Mouse (Mus musculus): ENCODE measurements around the gene Spata17.
"Not testable (repeated sequence)": the region's sequence is repeated elsewhere in the genome, so short reads cannot be mapped to it uniquely, and the experiment has no call there.

Spata17 gene

DNA sequence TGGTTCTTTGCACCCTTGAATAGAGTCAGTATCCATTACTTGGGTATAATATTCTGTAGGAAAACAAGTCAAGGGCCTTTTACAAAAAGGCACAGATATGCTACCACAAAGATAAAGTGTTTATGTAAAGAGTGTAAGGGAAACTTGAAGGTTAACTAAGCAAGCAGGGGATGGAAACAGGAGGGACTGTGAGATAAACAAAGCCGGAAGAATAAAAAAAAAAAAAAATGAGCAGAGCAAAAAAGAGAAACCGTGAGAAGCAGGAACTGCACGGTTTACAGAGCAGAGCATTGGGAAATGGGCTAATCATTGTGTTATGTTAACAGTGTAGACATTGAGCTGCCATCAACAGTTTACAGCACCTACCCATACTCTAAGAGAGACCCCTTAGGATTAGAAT, 44.9 kb downstream of the Spata17 start:
- no peak for DNase-seq

DNA sequence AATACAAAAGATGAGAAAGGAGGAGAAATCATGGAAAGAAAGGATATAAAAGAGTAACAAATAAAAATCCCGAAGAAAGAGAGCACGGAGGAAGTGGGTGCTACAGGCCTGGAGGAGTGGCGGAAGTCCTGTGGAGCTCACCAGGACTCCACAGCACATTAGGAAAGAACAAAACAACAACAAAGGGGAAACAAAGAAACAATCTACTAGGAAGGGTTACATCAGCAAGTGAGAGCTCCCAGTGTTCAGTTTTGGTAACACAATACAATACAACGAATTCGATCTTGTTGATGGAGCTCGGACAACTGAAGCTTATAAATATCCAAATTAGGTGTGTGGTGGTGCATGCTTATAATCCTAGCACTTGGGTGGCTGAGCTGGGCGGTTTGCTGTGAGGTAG, 45.6 kb downstream of the Spata17 start:
- DNase-seq = no peak

DNA sequence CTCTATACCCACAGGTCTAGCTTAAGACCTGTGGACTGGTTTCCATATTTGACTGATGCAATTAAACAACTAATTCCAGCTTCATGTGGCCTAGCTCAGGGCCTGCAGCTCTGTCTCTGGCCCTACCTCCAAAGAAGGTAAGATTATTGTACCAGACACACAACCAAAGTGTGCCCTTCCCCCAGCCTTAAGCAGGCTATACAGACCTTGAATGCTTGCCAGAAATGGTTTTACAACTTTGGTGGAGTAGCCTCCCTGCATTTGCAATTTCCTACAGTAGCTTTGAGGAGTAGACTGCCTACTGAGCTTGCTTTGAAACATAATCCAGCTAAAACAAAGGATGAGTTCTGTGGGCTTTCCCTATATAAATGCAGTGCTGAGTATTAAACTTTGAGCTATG, 51.7 kb downstream of the Spata17 start:
- DNase-seq = no peak

DNA sequence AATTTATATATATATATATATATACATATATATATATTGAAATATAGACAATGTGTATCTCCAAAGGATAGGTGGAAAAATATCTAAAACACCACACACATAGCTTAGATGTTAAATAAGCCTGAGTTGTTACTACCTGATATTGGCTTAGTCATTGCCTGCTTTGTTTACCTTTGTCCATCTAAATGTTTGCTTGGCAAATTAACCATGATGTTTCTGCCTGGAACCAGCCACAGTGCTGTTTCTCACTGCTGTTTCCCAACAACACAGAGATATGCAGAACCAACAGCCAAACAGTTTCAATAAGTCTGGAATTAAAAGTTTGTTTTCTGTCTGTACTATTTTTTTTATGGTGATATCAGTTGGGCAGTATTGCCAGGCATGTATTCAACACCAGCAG, 59.6 kb downstream of the Spata17 start:
- DNase-seq = no peak

DNA sequence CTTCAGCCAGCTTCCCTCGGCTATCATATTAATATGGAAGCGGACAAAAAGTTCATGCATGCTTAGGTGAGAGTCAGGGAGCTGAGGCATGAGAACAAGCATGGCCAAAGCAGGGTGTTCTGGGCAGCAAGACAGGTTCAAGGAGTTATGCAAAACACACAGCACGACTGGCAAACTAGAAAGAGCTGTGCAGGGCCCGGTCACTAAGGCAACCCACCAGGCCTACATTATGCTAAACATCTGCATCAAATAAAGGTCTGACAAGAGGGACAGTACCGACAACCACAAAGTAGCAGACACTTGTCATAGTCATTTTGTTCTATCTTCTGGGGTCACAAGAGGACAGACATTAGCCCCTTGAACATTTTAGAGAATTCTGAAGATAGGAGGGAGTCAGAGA, 61.6 kb downstream of the Spata17 start:
- no peak for DNase-seq

DNA sequence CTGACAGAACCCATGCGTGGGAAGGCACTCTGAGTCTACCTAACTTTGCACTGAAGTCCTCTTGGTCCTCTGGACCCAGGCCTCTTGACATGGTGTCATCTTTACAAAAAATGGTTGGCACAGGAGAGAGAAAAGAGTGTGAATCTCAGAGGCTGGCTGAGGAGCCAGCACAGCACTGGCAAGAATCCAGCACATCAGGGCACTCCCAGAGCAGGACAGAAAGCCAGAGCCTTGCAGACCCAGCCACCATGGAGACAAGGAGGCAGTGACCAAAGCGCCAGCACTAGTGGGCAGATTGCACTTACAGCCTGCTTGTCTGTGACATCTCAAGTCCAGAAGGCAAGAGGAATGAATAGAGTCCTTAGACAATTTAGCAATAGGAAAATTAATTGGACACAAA, 62.7 kb downstream of the Spata17 start:
- DNase-seq = no peak

DNA sequence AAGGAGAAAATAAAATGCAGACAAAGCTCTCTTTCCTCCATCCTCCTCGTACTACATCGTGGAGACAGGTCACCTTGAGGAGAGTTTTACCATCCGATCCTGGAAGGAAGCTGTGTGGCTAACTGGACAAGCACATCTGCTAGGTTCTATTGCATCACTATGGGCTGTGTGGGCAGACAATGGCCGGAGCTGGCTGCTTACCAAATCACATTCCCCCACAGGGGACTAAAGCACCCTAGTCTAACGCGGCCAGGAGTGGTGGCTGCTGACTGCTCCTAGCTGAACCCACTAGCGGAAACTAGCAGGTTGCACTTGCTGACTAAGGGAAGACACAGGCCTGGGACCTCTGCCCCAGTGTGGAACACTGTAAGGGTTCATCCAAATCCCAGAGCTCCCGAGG, 72.3 kb downstream of the Spata17 start:
- no peak for DNase-seq

DNA sequence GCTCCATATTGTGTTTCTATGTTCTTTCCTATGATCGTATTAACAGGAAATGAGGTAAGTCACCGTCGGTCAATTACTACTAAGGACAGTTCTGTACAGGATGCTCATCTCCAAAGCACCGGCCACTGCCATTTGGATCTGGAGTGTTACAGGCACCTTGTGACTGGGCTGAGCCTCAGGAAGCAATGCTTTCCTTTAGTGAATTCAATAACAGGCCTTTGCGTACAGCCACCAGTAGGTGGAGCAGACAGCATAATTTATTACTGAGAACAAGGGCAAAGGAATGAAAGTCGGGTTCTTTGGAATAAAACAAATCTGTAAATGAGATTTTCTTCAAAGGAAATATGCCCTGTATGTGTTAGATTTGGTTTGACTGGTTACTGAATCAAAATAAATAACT, 77.8 kb downstream of the Spata17 start:
- DNase-seq = peak; percentile 35

DNA sequence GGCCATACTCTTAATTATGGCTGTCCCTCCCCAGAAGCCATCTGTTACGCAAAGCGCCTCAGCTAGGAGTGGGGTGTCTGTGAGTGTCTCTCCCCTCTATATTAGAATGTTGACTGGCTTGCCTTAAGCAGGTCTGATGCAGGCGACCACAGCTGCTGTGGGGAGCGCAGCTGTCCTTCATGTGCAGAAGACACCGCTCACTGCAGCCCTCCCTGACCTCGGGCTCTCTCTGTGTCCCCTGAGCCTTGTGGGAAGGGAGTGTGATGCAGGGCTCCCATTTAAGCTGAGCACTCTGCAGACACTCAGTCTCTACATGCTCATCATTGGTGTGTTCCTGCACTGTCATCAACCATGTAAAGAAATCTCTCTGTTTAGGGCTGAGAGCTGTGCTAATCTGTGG, 79.4 kb downstream of the Spata17 start:
- DNase-seq = no peak

DNA sequence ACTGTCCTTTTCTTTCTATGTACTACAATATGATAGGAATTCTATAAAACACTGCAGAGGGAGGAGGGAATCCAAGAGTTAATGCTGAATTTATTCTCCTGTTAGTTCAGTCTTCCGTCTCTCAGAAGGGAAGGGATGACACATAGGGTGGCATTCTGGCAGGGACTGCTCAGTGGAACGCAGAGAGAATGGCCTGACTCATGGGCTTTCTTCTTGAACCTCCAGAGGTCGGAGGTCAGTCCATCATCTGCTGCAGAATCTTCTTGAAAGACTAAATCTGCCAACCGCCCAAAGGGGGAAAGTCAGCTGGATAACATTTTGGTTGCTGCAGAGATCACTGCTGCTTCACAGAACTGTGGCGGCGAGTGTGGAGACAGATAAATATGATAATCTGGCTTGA, 81.4 kb downstream of the Spata17 start:
- no peak for DNase-seq

DNA sequence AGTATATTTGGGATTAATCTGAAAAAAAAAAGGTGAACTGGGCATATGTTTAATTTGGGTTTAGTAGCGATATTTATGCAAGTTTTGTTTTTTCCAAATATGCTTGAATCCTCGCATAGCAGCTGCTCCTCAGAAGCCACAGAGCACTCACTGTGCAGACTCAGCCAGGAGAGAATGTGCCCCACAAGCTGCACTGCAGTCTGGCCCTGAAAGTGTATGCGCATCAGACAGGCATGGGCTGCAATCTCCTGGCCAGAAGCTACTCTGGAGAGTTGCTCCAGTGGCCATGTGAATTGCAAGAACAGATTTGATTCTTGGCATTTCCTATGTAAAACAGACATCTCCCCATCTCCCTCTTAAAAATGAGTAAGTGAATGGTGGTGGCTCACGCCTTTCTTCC, 82.9 kb downstream of the Spata17 start:
- no peak for DNase-seq

DNA sequence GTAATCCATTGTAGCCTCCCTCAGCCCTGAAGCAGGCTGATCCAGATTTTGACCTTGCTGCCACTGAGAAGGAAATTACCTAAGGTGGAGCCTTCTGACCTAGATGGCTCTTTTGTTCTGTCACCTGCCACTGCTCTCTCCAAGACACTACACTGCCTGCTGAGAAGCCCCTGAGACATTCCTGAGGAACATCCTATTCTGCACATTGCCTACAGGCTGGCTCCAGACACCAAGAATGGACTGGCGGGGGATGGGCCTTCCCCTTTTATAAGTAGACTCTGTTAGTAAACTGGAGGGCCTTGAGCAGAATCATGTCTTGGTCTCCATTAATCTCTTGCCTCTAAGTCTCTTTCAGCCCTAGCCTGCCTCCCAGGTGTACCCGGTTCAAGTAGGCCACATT, 87.7 kb downstream of the Spata17 start:
- not testable (repeated sequence) for DNase-seq

DNA sequence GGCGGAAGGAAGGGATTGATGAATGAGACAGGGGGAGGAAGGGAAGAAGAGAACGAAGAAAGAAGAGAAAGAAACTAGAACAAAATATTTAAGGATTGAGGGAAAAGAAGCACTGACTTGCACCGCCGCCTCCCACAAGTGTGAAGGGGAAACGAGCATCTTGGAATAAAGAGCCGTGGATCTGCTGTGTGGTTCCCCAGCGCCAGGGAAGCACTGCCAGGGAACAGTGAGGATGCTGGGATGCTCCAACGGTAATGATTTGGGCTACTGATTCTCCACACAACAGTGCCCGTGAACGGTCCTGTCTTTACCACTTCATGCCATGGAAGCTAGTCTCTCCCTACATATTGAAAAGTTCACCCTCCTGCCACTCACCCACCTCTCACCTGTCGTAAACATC, 89.5 kb downstream of the Spata17 start:
- DNase-seq = no peak

DNA sequence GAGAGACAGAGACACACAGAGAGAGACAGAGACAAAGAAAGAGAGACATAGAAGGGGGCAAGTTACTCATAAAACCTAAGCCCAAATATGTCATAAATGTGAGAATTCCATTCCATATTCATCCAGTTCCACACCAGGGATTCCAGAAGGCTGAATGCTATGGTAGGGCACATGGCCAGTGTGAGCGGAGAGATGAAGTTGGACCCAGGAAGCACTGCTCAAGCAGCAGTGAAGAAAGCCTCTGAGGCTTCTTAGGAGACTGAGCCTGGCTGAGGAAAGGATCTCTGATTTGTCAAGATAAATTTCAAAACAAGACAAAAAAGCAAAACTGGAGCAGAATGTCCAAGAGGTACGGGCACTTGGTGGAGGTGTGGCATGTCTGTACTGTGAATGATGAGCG, 90.3 kb downstream of the Spata17 start:
- no peak for DNase-seq

DNA sequence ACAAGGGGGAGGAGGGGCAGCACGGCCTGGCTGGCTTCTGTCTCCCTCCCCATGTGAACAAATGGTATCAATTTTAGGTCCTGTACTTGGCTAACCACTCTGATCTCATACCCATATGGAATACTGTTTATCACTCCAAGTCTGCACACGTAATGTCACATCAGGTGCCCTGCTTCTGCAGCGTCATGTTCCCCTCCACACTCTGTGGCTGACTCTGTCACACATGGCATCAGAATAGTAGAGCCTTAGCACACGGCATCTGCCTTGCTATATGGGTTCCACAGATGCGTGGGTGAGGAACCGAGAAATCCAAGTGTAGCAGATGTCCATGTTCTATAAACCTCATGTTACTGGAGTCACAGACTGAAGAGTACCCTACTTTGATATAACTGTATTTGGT, 96.0 kb downstream of the Spata17 start:
- DNase-seq = no peak

DNA sequence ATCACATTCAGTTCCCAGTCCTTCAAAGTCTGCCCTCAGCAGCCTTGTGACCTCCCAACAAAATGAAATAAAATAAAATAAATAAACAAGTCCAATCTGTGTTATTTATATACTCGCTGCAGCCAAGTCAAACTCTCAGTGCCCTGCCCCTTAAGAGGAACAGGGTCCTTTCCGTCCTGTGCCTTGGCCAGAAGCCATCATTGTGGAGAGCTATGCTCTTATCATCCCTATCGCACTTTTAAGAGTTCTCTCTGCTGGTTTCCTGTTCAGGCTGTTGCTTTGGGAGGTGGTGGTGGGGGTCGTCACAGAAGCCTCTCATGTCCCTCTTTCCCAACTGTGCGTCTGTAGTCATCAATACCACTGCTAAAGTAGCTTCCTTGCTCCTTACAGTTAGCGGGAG, 97.2 kb downstream of the Spata17 start:
- no peak for DNase-seq

DNA sequence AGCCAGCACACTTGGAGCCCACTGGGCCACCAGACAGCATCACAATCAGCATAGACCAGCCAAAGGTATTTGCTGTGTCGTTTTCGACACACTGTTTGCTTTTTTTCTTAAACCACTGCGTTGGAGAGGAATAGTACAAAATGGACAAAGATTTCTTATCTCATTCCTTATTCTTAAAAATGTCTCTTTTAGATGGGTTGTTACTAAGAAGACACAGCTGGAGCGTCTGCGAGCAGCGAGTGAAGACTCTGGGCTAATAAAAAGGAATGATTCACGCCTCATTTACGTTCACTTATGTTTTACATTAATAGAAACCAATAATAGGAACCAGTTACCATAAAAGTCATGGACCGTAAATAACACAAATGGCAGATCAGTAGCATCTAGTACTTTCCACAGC, 101.5 kb downstream of the Spata17 start:
- DNase-seq = no peak

DNA sequence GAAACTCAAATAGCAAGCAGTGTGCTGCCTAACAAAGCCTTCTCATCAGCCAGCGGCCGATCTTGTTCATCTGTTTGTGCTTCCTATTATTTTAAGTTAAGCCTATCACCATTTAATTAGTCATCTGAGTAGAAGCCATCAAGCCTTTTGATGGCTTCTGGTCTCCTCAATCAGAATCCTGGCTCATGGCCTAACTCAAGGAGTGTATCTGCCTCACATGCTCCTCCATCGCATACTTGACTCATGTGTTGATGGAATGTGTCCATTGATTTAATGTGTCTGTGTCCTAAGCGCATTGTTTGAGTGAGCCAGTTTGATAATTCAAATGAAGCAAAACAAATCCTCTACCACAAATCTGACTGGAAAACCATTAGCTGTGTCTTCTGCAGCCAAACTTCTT, 113.1 kb downstream of the Spata17 start:
- DNase-seq = no peak

DNA sequence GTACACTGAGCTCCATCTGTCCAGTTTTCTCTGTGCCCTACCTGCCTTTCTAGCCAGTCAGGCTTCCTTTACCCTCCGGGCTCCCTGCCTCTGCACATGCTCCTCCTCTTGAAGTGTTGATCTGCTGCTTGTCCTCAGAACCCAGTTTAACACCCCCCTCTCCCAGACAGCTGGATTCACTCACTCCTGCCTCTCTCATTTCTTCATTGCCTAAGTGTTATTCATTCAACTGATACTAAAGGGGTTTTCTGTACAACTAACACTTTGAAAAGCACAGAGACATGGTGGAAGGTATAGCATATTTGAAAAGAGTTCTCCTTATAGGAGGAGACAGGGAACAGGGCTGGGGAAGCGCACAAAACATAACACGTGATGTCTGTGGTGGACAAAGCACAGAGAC, 114.1 kb downstream of the Spata17 start:
- no peak for DNase-seq

DNA sequence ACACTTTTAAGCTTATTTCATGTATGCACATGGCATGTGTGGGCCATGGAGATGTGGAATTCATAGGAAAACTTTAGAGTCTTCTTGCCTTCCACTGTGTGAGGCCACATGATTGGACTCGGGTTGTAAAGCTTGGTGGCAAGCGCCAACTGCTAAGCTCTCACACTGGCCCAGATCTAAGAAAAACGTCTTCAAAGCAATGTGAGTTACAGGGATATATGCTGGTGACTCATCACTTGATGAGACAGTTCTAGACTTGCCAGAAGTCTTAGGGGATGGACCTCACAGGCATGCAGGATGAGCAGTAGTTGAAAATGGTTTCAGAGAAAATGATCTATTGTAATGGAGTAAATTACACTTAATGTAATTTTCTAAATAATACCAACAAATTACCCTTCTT, 114.6 kb downstream of the Spata17 start:
- no peak for DNase-seq

DNA sequence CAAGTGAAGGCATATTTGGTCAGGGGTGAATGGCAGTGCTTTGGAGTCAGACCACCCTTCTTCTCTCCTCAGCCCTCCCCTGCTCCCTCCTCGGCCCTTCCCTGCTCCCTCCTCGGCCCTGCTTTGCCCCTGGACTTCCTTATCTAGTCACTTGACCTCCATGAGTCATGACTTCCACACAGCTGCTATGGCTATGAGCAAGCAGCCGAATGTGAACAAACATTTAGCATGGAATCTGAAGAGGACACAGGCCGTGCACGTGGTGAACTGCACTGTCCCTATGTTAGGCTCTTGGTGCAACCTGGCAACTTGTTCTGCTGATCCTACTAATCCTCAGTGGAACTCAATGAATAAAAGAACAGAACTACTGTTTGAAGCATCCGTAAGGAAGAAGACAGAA, 117.0 kb downstream of the Spata17 start:
- no peak for DNase-seq

DNA sequence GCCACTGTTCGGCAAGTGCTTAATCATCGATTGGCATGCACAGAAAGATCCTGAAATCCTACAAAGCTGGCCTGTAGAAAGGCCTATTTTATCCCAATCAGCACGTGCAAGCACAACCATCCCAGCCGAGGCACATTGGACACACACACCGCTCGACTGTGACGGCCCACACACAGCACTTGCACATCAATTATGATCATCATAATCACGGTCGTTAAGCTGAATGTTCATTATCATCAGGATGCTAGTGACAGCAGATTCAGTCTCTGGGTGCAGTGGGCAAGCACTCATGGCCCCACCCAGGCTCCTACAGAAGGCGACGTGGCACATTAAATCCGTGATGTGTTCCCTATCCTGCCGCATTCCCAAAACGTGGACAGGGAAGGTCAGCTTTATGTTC, 122.7 kb downstream of the Spata17 start:
- no peak for DNase-seq

DNA sequence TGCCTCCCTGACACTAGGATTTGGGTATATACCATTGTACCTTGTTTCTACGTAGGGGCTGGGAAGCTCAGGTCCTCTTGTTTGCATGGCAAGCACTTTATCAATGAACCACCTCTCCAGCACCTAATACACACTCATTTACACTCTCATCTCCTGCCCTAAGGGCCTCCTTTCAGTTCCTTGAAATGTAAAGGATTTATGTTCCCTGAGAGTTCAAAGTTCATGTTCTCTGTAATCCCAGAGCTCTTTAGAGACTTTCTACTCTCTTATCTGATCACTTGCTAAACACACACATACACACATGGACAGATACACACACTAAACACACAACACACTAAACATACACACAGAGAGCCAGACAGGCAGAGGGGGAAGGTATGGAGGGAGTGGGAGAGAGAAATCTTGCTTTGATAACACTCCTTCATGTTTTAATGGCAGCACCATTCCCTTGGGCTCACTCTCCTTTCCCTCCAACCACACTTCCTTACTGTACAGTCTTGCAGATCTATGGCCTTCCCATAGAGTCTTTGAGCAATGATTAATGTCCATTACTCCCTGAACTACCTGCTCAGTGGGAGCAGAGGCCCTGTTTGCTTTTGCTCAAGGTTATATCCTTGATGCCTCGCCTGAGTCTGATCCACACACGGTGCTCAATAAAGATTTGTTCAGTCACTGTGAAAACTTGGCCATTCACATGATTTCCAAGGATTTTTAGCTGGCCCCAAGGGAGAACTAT, 126.4 kb downstream of the Spata17 start:
- no peak for DNase-seq

DNA sequence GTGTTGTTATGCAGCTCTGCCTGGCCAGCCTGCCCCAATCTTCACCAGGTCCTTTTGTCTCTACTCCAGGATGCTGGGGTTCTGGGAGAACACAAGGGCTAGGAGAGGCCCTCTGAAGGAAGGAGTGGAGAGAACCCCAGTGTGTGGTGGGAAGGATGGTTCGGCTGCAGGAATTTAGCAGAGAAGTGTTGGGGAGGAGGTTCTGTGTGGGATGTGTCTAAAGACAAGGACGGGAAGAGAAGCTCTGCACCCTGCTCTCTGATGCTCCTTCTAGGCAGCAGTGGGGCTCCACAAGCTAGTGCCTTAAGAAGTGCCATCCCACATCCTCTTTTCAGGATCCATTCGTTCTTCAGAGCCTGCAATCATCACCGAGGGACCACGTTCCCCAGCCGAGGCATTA, 129.2 kb downstream of the Spata17 start:
- DNase-seq = no peak

DNA sequence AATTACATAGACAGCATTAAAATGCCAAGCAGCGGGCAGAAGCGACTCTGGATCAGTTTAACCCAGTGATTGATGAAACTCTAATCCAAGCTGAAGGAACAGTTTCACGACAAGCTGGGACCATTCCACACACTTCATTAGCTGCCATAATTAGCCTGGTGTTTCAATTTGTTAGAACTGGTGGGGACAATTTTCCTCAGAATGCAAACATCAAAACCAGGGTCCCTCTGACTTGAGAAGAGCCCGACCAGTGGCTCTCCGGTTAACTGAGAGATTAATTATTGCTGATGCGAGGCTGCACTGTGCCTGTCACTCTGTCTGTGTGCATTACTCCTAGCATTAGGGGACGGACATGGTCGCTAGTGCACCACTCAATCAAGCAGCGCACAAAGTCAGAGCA, 137.9 kb downstream of the Spata17 start:
- no peak for DNase-seq

DNA sequence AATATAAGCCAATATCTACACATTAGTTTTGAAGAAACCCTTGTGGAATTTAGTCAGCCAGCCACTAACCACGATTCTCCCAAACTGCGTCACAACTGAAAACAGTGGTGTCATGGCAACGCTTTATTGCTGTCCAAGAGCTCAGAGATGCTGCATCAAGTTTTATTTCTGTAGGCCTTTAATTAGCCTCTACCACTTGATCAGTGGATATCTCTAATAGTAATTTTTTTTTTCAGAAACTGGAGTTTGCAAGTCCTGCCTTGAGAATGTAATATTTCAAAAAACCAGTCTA, 138.3 kb downstream of the Spata17 start:
- DNase-seq = no peak
